Mouse (Mus musculus) urinary bladder, postnatal 25 days (tissue): ENCODE results near the gene Srsf10.

Source experiments
- DNase-seq: peaks from one replicate; pipeline ENCODE4 v3.0.0; 2022; ENCODE audit warnings: low spot score

The Srsf10 gene

GRCm38 (mm10) chr4:135856223-135857091 lies 910 bp downstream of the Srsf10 start:
- peak; percentile 55 for DNase-seq

DNA sequence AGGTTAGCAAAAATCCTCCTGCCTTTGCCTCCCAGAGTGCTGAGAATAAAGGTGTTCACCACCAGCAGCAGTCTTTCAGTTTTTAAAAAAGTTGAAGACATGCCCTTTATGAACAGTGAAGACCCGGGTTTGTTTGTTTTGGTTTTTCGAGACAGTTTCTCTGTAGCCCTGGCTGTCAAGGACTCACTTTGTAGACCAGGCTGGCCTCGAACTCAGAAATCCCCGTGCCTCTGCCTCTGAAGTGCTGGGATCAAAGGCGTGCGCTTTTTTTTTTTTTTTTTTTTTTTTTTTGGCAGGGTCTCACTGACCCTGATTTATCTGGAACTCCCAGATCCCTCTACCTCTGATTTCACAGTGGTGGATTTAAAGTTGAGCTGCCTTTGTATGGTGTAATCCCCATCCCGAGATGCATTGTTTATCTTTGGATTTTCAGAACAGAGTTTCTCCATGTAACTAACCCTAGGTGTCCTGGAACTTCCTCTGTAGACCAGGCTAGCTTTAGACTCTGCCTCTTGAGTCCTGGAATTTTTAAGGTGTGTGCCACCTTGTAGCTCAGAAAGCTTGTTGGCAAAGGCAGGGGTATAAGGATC lies 2.1 kb downstream of the Srsf10 start:
- no peak for DNase-seq

- DNase-seq: no peak
These were observed 13.4 kb downstream of the Srsf10 start for GRCm38 (mm10) chr4:135868996-135869395.

DNA sequence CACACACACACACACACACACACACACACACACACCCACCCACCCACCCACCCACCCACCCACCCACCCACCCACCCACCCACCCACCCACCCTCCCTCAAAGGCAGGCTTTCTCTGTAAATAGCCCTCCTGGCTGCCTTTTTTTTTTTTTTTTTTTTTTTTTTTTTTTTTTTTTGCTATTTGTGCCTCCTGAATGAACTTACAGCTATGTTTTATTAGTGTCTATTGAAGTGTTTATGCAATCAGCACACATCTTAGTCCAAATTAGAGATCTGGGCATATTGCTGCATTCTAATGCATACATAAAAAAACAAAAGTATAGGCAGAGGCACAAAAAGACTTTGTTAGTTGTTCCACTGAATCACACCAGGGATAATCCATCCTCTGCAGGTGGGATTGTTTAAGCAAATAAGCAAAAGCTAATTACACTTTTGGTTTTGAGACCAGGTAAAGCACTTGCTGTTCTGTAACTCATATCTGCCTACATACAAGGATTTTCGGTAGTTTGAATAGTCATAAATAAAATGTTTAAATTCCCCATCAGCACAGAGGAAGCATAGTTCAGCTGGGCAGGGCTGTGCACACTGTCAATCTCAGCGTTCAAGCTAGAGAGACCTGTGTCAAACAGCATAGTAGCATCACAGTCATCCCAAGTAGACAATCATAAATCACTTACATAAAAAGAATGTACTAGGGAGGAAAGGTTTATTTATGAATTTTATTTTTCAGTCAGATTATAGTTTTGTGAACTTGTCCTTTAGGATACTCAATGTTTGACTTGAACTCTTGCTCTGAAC lies 14.9 kb downstream of the Srsf10 start:
- no peak for DNase-seq

- DNase-seq: no peak
These were observed 16.5 kb downstream of the Srsf10 start for GRCm38 (mm10) chr4:135872015-135872414.

GRCm38 (mm10) chr4:135872589-135873391 lies 17.2 kb downstream of the Srsf10 start:
- DNase-seq: no peak

- DNase-seq: peak; percentile 77
These were observed 18.1 kb downstream of the Srsf10 start, which contains the start of gene Pnrc2 for GRCm38 (mm10) chr4:135873526-135874202. Gene Pnrc2 (minus strand): TSS chr4:135873850.

DNA sequence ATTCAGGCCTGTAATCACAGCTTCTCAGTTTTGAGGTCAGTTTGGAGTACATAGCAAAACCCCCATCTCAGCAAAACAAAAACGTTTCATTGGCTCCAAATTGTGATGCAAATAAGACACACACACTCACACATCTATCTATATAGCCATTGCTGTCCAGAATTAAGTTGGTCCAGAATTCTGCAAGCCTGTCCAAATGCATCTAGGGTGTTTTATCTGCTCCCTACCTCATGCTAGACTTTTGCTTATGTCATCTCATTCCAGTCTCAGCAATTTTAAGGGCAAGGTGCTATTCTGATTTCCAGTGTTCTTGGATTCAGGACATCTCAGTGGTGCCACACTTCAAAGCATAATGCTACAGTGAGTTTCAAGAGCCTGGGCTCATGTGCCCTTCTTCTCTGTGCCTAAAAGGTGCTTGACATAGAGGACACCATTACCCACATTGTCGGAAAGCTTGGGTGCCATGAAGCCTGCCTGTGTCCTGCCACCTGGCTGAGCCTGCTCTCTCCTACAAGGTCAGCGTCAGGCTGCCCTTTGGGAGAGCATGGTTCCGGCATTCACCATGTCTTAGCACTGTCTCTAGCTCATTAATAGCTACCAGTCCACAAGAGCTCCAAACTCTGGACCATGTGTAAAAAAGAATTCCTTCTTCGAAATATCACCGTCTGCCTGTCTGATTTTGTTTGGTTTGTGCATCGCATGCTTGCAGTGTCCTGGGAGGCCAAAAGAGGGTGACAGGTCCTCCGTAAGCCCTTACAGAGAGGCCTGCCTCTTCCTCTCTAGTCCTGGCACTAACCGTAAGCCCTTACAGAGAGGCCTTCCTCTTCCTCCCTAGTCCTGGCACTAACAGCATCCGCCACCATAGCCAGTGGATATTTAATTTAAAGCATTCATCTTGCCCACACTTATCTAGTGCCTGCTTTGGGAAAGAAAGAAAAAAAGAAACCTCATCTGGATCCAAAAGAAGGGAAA lies 19.3 kb downstream of the Srsf10 start:
- DNase-seq: no peak

GRCm38 (mm10) chr4:135875546-135875945 lies 20.0 kb downstream of the Srsf10 start:
- no peak for DNase-seq

GRCm38 (mm10) chr4:135875991-135876582 lies 20.5 kb downstream of the Srsf10 start:
- DNase-seq: peak; percentile 36

DNA sequence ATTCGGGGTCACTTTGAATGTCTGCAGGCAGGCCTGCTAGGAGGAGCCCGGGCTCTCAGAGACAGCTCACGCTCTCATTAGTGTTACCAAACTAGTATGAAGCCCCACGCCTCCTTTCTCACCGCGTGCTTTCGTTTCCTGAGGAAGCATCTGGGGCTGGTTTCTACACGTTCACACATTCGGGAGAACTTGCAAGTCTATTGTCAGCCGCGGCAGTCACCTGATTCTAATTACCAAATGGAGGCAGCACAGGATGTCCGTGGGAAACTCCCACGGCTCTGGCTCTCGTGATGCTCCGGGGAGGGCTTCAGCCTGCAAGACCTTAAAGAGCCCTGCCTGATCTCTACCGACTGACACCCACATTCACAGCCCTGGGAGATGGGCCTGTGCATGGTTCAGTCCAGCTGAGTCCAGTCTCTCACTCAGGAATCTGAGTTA lies 21.1 kb downstream of the Srsf10 start:
- DNase-seq: peak; percentile 46

DNA sequence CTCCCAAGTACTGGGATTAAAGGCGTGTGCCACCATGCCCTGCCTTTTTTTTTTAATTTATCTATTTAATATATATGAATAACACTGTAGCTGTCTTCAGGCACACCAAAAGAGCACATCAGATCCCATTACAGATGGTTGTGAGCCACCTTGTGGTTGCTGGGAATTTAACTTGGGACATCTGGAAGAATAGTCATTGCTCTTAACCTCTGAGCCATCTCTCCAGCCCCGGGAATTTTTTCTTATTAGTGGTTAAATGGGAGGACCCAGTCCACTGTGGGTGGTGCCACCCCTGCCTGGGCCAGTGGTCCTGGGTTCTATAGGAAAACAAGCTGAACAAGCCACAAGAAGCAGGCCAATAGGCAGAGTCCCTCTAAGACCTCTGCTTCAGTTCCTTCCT lies 22.2 kb downstream of the Srsf10 start:
- no peak for DNase-seq

DNA sequence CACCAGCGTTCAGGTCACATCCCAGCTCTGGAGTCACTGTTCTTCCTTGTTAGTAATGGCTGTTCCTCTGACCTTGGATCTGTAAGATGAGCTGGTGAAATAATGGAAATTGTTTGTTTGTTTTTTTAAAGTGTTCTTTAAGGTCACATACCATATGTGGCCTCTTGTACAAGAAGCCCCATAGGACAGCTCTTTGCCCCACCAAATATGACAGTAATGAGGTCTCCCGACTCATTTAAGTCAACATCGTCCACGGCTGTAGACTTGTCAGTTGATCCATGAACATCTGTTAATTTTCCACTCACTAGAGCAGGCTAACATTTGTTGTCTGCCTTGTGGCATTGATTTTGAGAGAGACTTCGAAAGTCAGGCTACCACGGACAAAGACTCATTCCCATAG lies 23.5 kb downstream of the Srsf10 start:
- DNase-seq: no peak

DNA sequence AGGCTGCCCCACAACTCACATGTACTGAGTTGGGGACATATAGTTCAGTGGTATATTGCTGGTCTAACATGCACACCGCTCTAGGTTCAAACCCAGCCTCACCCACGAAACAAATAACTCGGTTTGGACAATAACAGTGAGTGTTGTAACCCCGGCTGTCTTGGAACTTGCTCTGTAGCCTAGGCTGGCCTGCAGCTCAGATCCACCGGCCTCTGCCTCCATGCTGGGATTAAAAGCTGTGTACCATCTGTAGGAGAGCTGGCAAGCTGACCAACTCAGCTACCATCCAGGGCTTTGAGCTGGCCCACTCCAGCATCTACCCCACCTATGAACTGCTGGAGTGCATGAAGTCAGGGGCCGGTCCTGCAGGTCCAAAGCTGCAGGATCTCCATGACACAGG lies 24.5 kb downstream of the Srsf10 start:
- no peak for DNase-seq

DNA sequence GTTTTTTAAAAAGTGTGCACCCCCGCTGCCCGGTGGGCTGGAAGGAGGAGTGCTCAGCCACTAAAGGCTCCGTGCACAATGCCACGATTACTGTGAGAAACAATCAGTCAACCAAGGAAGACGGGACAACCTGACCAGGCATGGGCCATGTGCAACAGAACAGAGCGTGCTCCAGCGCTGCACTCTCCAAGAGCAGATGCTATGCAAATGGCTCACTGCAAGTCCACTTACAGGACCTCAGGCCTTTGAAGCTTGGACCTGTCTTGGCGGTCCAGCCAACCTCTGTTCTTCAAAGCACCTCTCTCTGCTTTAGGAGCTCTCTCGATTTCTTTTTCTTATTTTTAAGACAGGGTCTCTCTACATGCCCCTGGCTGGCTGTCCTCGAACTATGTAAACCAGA lies 25.0 kb downstream of the Srsf10 start:
- DNase-seq: no peak

DNA sequence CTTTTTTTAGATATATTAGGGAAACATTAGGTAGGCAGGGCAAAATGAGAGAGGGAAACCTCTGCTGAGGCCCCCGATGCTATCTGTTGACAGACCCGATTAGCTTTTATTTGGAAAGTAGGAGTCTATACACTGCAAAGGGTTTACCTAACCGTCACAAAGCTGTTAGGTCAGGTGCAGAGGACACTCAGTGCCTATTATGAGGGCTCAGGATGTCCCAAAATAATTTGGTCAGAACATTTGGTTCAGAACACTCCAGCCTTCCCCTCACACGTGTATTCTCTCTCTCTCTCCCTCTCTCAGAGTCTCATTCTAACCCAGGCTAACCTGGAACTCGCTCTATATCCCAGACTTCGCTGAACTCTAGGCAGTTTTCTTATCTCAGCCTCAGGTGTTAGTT lies 26.5 kb downstream of the Srsf10 start:
- DNase-seq: no peak

GRCm38 (mm10) chr4:135883401-135883851 lies 27.9 kb downstream of the Srsf10 start:
- no peak for DNase-seq

GRCm38 (mm10) chr4:135883881-135884516 lies 28.5 kb downstream of the Srsf10 start:
- DNase-seq: no peak

DNA sequence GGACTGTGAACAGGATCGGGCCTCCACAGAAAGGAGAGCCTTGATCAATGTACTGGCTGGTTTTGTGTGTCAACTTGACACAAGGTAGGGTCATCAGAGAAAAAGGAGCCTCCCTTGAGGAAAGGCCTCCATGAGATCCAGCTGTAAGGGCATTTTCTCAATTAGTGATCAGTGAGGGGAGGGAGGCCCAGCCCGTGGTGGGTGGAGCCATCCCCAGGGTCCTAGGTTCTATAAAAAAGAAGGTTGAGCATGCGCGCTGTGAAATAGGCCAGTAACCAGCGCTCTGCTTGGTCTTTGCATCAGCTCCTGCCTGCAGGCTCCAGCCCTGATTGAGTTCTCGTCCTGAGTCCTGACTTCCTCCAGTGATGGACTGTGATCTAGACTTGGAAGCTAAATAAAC lies 29.0 kb downstream of the Srsf10 start:
- no peak for DNase-seq
